Mouse (Mus musculus) WW6 (cell line): ENCODE measurements around the gene Usp7.

Experiments used
- DNase-seq: peaks from one replicate; pipeline ENCODE4 v3.0.0-alpha.2; 2013; ENCODE audit warnings: low read depth, low spot score

Gene Usp7

GRCm38 (mm10) chr16:8674165-8674564 is 117.9 kb downstream of the Usp7 start:
- peak; percentile 63 for DNase-seq

- DNase-seq: no peak
Observed at GRCm38 (mm10) chr16:8673343-8673742, 118.8 kb downstream of the Usp7 start.

- no peak for DNase-seq
Observed at GRCm38 (mm10) chr16:8672811-8673210, 119.3 kb downstream of the Usp7 start.

GRCm38 (mm10) chr16:8672350-8672687 is 119.8 kb downstream of the Usp7 start:
- no peak for DNase-seq

GRCm38 (mm10) chr16:8671551-8672349 is 120.4 kb downstream of the Usp7 start, which contains the start of gene Carhsp1:
TSS of gene Carhsp1 (minus strand) at chr16:8672155.
- peak; percentile 91 for DNase-seq

GRCm38 (mm10) chr16:8670041-8671035 is 121.8 kb downstream of the Usp7 start:
- DNase-seq: no peak

- no peak for DNase-seq
Observed at GRCm38 (mm10) chr16:8669432-8669831, 122.7 kb downstream of the Usp7 start.

GRCm38 (mm10) chr16:8668386-8668785 is 123.7 kb downstream of the Usp7 start:
- DNase-seq: no peak

GRCm38 (mm10) chr16:8667814-8668213 is 124.3 kb downstream of the Usp7 start:
- no peak for DNase-seq

GRCm38 (mm10) chr16:8667261-8667660 is 124.8 kb downstream of the Usp7 start:
- DNase-seq: no peak

GRCm38 (mm10) chr16:8666452-8666851 is 125.7 kb downstream of the Usp7 start:
- no peak for DNase-seq

- DNase-seq: no peak
Observed at GRCm38 (mm10) chr16:8665367-8665766, 126.7 kb downstream of the Usp7 start.

GRCm38 (mm10) chr16:8663606-8664539 is 128.2 kb downstream of the Usp7 start:
- DNase-seq: no peak

GRCm38 (mm10) chr16:8663022-8663421 is 129.1 kb downstream of the Usp7 start:
- no peak for DNase-seq

GRCm38 (mm10) chr16:8658764-8659163 is 133.3 kb downstream of the Usp7 start:
- DNase-seq: no peak

- no peak for DNase-seq
Observed at GRCm38 (mm10) chr16:8658349-8658748, 133.8 kb downstream of the Usp7 start.

- no peak for DNase-seq
Observed at GRCm38 (mm10) chr16:8656256-8656655, 135.9 kb downstream of the Usp7 start.

GRCm38 (mm10) chr16:8655599-8655998 is 136.5 kb downstream of the Usp7 start:
- no peak for DNase-seq

- no peak for DNase-seq
Observed at GRCm38 (mm10) chr16:8655108-8655507, 137.0 kb downstream of the Usp7 start.

- DNase-seq: no peak
Observed at GRCm38 (mm10) chr16:8650007-8650406, 142.1 kb downstream of the Usp7 start.

GRCm38 (mm10) chr16:8645546-8645945 is 146.6 kb downstream of the Usp7 start:
- no peak for DNase-seq
